Mouse (Mus musculus): ENCODE measurements around the gene Nxpe2. TPM values are rescaled to one million over a fixed set of nuclear protein-coding genes. Genes with fewer than 3 reads are reported as not detected.

The Nxpe2 gene
- 0.81 and 1.2 TPM in 2 replicates for polyA plus RNA-seq (2012; rRNA removed)

- H3K27ac ChIP-seq (ENCODE audit: insufficient read depth, low read length) = peak within 1 kb of the TSS; percentile 80
- H3K4me3 ChIP-seq (ENCODE audit: insufficient read depth, low read length) = no peak within 1 kb of the TSS
- no peak for TF ChIP-seq POLR2A (IDR thresholded peaks at IDR 0.05; ENCODE audit: extremely low read depth, insufficient read depth, low read length)
- no peak for TF ChIP-seq CTCF (IDR thresholded peaks at IDR 0.05; ENCODE audit: extremely low read depth, insufficient read depth, low read length)
- no peaks in the 10 kb centered on the region for H3K4me1 ChIP-seq (ENCODE audit: control insufficient read depth, insufficient read depth, low read length)
These were observed at the start of gene Nxpe2 for GRCm38 (mm10) chr9:48353148-48353698. Gene Nxpe2, minus strand, starts transcription at chr9:48353454.

DNA sequence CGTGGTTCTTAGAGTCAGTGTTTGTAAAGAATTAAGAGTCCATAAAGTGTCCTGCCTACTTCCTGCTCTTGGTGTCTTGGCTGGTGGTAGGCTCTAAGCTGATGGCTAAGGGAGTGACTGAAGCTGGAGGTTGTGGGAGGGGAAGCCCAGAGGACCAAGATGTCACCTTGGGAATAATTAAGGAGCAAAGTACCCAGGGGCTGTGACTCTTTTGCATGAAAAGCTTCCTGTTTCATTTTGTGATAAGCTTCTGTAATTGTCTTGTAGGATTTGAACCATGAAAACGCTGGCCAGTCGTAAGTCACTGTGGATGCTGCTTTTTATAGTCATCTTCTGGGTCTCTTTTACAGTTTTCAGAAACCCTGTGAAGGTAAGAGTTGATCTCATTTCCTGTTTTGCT is 36.7 kb upstream of the Nxpe2 start:
- H3K4me3 ChIP-seq (ENCODE audit: insufficient read depth, low read length) = no peak overlapping the region
- H3K4me1 ChIP-seq (ENCODE audit: control insufficient read depth, insufficient read depth, low read length) = no peaks in the 10 kb centered on the region
- TF ChIP-seq CTCF (IDR thresholded peaks at IDR 0.05; ENCODE audit: extremely low read depth, insufficient read depth, low read length) (no peak), POLR2A (IDR thresholded peaks at IDR 0.05; ENCODE audit: extremely low read depth, insufficient read depth, low read length) (no peak)
- H3K27ac ChIP-seq (ENCODE audit: insufficient read depth, low read length) = no peak overlapping the region

GRCm38 (mm10) chr9:48388451-48388850 is 35.2 kb upstream of the Nxpe2 start:
- Histone ChIP-seq H3K27ac (ENCODE audit: insufficient read depth, low read length) (no peak overlapping the region), H3K4me3 (ENCODE audit: insufficient read depth, low read length) (no peak overlapping the region)
- TF ChIP-seq POLR2A (IDR thresholded peaks at IDR 0.05; ENCODE audit: extremely low read depth, insufficient read depth, low read length) (no peak), CTCF (IDR thresholded peaks at IDR 0.05; ENCODE audit: extremely low read depth, insufficient read depth, low read length) (no peak)

GRCm38 (mm10) chr9:48374357-48374756 is 21.1 kb upstream of the Nxpe2 start:
- Histone ChIP-seq H3K4me1 (ENCODE audit: control insufficient read depth, insufficient read depth, low read length) (no peaks in the 10 kb centered on the region), H3K27ac (ENCODE audit: insufficient read depth, low read length) (no peak overlapping the region), H3K4me3 (ENCODE audit: insufficient read depth, low read length) (no peak overlapping the region)
- no peak for TF ChIP-seq POLR2A (IDR thresholded peaks at IDR 0.05; ENCODE audit: extremely low read depth, insufficient read depth, low read length)
- no peak for TF ChIP-seq CTCF (IDR thresholded peaks at IDR 0.05; ENCODE audit: extremely low read depth, insufficient read depth, low read length)

More at GRCm38 (mm10) chr9:48388451-48388850, 35.2 kb upstream of the Nxpe2 start:
- H3K4me1 ChIP-seq (ENCODE audit: control insufficient read depth, insufficient read depth, low read length) = no peaks in the 10 kb centered on the region

DNA sequence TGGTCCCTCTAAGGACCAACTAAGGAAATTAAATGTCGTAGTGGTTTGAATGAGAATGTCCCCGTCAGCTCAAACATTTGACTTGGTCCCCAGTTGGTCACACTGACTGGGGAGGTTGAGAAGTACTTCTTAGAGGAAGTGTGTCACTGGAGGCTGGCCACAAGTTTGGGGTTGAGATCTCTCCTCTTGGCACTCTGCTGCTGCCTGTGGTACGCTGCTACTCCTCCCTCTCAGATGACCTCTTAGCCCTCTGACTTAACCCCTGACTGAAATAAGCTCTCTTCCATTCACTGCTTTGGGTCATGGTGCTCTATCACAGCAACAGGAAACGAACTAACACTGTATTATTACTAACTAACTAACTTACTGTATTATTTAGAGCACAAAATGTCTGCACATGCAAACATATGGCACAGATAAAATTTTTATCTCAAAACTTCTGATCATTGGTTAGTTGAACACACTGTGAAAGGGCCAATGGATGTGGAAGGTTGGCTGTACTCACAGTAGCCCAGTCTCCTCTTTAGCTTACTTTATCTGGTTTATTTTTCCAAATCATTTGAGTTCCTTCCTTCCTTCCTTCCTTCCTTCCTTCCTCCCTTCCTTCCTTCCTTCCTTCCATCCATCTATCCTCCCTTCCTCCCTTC is 20.1 kb upstream of the Nxpe2 start:
- Histone ChIP-seq H3K27ac (ENCODE audit: insufficient read depth, low read length) (no peak overlapping the region), H3K4me1 (ENCODE audit: control insufficient read depth, insufficient read depth, low read length) (no peaks in the 10 kb centered on the region), H3K4me3 (ENCODE audit: insufficient read depth, low read length) (no peak overlapping the region)
- no peak for TF ChIP-seq POLR2A (IDR thresholded peaks at IDR 0.05; ENCODE audit: extremely low read depth, insufficient read depth, low read length)
- TF ChIP-seq CTCF (IDR thresholded peaks at IDR 0.05; ENCODE audit: extremely low read depth, insufficient read depth, low read length) = no peak

DNA sequence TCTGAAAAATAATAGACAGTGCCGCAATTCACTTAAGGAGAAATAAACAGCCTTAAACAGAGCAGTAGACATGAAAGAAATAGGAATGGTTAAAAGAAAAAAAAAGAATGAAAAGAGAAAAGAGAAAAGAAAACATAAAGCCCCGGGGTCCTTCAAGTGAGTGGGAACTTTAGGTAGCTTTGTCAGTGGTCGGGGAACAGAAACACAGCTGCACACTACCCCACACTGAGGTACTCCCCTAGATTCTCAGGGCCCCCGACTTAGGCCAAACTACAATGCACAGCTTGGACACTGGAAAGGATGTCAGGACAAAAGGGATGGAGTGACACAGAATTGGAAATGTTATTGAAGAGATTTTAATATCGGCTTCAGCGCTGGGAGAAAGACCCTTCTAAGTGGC is 9.5 kb upstream of the Nxpe2 start:
- H3K4me1 ChIP-seq (ENCODE audit: control insufficient read depth, insufficient read depth, low read length) = no peaks in the 10 kb centered on the region
- no peak for TF ChIP-seq POLR2A (IDR thresholded peaks at IDR 0.05; ENCODE audit: extremely low read depth, insufficient read depth, low read length)
- TF ChIP-seq CTCF (IDR thresholded peaks at IDR 0.05; ENCODE audit: extremely low read depth, insufficient read depth, low read length) = no peak
- no peak overlapping the region for H3K27ac ChIP-seq (ENCODE audit: insufficient read depth, low read length)
- H3K4me3 ChIP-seq (ENCODE audit: insufficient read depth, low read length) = no peak overlapping the region

DNA sequence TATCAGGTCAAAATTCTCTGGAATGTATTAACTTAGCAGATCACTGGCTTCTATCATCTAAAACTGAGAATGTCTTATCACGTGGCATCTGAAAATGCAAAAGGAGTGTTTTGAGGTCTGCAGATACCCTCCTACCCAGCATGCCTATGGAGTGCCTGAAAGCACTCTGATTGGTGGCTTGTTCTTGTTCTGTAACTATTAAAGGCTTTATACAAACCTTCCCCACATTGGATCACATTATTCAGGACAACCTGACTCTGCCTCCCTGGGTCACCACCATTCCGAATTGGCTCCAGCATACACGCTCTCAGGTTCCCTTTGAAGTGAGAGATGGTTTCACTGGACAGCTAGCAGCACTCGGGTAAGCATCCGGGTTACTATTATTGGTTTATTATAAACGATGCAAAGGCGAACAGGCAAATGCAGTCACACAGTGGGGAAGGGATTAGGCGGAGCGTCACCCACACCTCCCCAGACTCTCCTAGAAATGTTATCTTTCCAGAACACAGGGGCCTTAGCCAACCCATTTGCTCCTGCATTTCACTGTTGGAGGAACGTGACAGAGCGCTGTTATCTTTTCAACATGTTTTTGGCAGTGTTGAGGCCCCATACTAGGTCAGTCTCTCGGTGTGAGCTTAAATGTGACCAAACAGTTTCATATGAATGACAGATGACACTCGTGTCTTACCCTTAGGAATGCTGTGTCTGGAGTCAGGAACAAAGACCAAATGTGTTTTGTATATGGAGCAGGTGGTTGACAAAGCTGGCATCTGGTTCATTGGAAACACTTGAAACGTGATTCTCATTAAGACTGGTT is 8.8 kb upstream of the Nxpe2 start:
- no peak overlapping the region for H3K4me3 ChIP-seq (ENCODE audit: insufficient read depth, low read length)
- no peaks in the 10 kb centered on the region for H3K4me1 ChIP-seq (ENCODE audit: control insufficient read depth, insufficient read depth, low read length)
- TF ChIP-seq CTCF (IDR thresholded peaks at IDR 0.05; ENCODE audit: extremely low read depth, insufficient read depth, low read length) = no peak
- no peak for TF ChIP-seq POLR2A (IDR thresholded peaks at IDR 0.05; ENCODE audit: extremely low read depth, insufficient read depth, low read length)
- no peak overlapping the region for H3K27ac ChIP-seq (ENCODE audit: insufficient read depth, low read length)

DNA sequence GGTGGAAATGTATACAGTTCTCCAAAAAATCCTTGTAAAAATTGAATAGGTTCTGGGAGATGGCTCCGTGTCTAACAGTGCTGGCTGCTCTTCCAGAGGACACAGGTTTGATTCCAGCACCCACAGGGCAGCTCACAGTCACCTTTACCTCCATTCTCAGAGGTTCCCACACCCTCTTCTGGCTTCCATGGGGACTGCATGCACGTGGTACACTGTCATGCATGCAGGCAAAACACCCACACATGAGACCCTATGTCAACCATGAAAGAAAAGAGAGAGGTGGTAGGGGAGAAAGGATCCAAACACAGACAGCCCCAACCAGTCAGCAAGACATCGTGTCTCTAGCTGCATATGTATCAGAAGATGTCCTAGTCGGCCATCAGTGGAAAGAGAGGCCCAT is 7.6 kb upstream of the Nxpe2 start:
- TF ChIP-seq CTCF (IDR thresholded peaks at IDR 0.05; ENCODE audit: extremely low read depth, insufficient read depth, low read length) (no peak), POLR2A (IDR thresholded peaks at IDR 0.05; ENCODE audit: extremely low read depth, insufficient read depth, low read length) (no peak)

GRCm38 (mm10) chr9:48357097-48357496 is 3.8 kb upstream of the Nxpe2 start:
- H3K4me3 ChIP-seq (ENCODE audit: insufficient read depth, low read length) = no peak overlapping the region
- no peak overlapping the region for H3K27ac ChIP-seq (ENCODE audit: insufficient read depth, low read length)
- no peaks in the 10 kb centered on the region for H3K4me1 ChIP-seq (ENCODE audit: control insufficient read depth, insufficient read depth, low read length)
- no peak for TF ChIP-seq CTCF (IDR thresholded peaks at IDR 0.05; ENCODE audit: extremely low read depth, insufficient read depth, low read length)
- TF ChIP-seq POLR2A (IDR thresholded peaks at IDR 0.05; ENCODE audit: extremely low read depth, insufficient read depth, low read length) = no peak

More for the DNA sequence above, 7.6 kb upstream of the Nxpe2 start:
- Histone ChIP-seq H3K4me1 (ENCODE audit: control insufficient read depth, insufficient read depth, low read length) (no peaks in the 10 kb centered on the region), H3K27ac (ENCODE audit: insufficient read depth, low read length) (no peak overlapping the region), H3K4me3 (ENCODE audit: insufficient read depth, low read length) (no peak overlapping the region)
